Mouse (Mus musculus) midbrain, embryonic 10.5 days (tissue): ENCODE data around the gene Tmem106c. TPM values are rescaled to one million over a fixed set of nuclear protein-coding genes. Genes with fewer than 3 reads are reported as not detected.

Experiments used
- DNase-seq: peaks from one replicate; pipeline ENCODE4 v3.0.0-alpha.2; 2017; ENCODE audit warnings: low spot score
- H3K27ac ChIP-seq: fragments of 300-500 bp; sonication (generic); replicated peaks from 2 replicates; pipeline ENCODE4 v1.5.1; 2016; ENCODE audit warnings: mild to moderate bottlenecking
- H3K27me3 ChIP-seq: fragments of 300-500 bp; sonication (generic); 2 replicates; pipeline ENCODE4 v1.6.1; 2016; ENCODE audit warnings: low read depth, mild to moderate bottlenecking; ENCODE audit not compliant: poor library complexity, severe bottlenecking
- H3K36me3 ChIP-seq: fragments of 300-500 bp; sonication (generic); 2 replicates; pipeline ENCODE4 v1.6.1; 2016; ENCODE audit warnings: mild to moderate bottlenecking, moderate library complexity
- H3K4me1 ChIP-seq: fragments of 300-500 bp; sonication (generic); 2 replicates; pipeline ENCODE4 v1.6.1; 2016
- H3K4me3 ChIP-seq: fragments of 300-500 bp; sonication (generic); 2 replicates; pipeline ENCODE4 v1.5.1; 2016; ENCODE audit warnings: mild to moderate bottlenecking, moderate library complexity
- H3K9me3 ChIP-seq: fragments of 300-500 bp; sonication (generic); replicated peaks from 2 replicates; pipeline ENCODE4 v1.6.1; 2016; ENCODE audit warnings: mild to moderate bottlenecking
- WGBS: fragments of 180-500 bp; shearing (Covaris S2); methylation state at CpG from one replicate; pipeline ENCODE4 v1.1.7; 2016; 5-methylcytosine and 5-hydroxymethylcytosine counted together
- polyA plus RNA-seq: library from polyadenylated mRNA; unstranded; fragments of >200 nt; fragmentation: Nextera tagmentation; extraction: Ambion mirVana; gene quantifications from 2 replicates; pipeline ENCODE4 v1.2.1, GENCODE M21; 2016

Gene Tmem106c
- 55.6 and 61.1 TPM in 2 replicates for polyA plus RNA-seq

DNA sequence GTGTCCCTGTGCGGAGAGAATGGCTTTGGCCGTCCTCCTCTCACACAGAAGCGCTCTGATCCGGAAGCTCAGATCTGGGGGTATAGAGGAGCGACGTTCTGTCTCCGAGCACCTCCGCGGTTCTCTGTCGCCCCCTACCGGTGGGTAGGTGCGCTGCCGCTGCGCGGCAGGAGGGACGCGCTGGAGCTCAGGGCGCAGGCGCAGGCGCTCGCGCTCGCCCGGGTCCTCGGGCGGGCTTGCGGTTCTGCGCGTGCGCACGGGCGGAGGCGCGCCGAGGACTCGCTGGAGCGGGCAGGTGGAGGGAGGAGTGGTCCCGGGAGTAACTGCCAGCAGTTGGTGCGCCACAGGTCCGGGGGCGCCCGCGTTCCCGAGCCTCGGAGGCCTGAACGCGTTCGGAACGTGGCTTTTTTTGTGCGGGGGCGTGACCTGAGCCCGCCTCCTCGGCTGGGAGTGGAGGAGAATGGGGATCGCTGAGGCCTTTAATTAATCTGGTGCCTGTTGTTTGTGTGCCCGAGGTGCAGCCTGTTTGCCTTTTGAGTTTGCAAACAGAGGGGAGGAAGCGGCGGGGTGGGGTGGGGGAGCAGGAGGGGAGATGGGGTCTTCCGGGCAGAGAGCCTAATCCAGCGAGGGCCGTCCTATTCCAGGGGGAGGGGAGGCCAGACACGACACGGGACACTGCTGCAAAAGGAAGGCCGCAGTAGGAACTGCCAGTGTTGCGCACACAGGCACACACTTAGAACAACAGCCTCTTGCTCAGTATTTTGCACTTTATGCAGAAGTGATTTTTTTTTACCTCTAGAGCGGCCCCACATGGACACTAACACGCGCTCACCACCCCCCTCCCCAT is at the start of gene Tmem106c:
Gene Tmem106c (plus strand): TSS at position 212 of the 847 bp plus-strand sequence.
- DNase-seq, result peak; percentile 95
- WGBS, result under 1% methylated on average over 67 of the region's 67 CpGs
- no peaks in the 10 kb centered on the region for H3K27me3 ChIP-seq
- peaks cover 7% of the 10 kb centered on the region for H3K36me3 ChIP-seq
- peak within 1 kb of the TSS; percentile 61 for H3K4me3 ChIP-seq
- H3K27ac ChIP-seq, result peak within 1 kb of the TSS; percentile 91
- no peaks in the 10 kb centered on the region for H3K9me3 ChIP-seq
- peaks cover 29% of the 10 kb centered on the region for H3K4me1 ChIP-seq

DNA sequence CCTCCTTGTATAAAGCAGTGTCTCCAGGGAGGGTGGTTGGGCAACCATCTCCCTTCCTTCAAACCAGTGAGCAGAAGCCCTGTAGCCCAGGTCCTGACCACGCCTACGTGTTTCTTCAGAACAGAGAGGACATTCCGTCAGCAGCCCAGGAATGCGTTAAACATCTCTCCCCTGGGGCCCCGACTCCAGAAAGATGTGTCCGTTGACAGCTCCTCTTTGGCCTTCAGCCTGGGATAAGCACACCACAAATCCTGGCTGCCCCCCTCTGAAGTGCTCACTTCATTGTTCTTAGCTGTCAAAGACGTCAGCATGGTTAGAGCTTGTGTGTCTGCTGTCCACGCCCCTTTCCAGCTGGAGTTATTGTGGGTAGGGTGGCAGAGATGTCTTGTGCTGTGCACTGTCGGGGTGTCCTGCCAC is 49.7 kb upstream of the Tmem106c start:
- no peaks in the 10 kb centered on the region for H3K9me3 ChIP-seq
- peak; percentile 66 for DNase-seq
- H3K4me1 ChIP-seq, result peaks cover 20% of the 10 kb centered on the region
- H3K36me3 ChIP-seq, result no peaks in the 10 kb centered on the region
- peak overlapping the region; percentile 47; the same call in 1 of the 2 replicates for H3K27ac ChIP-seq
- WGBS, result 23% methylated on average over 9 of the region's 9 CpGs
- peaks cover 24% of the 10 kb centered on the region for H3K27me3 ChIP-seq
- H3K4me3 ChIP-seq, result peak overlapping the region; percentile 34

DNA sequence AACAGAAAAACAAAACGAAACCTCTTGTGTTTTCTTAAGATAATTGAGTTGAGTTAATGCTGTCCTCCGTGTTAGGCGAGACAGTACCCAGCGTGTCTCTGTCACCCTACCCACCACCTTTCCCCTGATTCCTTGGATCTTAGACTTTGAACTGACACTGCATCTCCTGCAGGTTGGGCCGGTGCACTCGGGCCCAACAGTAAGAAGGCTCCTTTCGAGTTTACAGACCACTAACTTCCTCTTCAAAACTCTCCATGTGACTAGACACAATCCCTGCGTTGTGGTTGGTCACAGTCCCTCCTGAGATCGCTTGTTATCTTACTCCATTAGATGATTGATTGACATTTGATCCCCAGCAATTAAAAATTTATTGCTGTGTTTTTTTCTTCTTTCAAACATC is 46.0 kb upstream of the Tmem106c start:
- Histone ChIP-seq H3K36me3 (no peaks in the 10 kb centered on the region), H3K27me3 (no peaks in the 10 kb centered on the region), H3K9me3 (no peaks in the 10 kb centered on the region), H3K27ac (no peak overlapping the region), H3K4me3 (no peak overlapping the region), H3K4me1 (peaks cover 20% of the 10 kb centered on the region)
- no peak for DNase-seq
- WGBS, result 84% methylated on average over 9 of the region's 9 CpGs

DNA sequence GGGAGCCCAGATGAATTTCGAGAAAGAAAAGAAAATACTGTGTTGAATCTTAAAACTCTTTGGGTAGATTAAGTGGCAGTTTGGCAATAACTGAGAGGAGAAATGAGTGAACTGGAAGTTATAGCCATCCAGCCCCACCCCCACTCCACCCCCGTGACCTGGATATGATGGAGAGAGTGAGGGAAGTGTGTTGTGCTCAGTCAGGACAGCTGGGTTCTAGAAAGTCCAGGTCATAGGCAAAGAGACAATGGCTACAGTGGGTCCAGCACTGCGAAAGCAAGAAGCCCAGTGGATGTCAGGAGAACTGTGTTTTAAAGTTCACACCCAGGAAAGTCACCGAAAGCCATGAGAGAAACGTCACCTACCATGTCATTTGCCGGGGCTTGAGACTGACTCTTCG is 44.8 kb upstream of the Tmem106c start:
- 90% methylated on average over 7 of the region's 7 CpGs for WGBS

DNA sequence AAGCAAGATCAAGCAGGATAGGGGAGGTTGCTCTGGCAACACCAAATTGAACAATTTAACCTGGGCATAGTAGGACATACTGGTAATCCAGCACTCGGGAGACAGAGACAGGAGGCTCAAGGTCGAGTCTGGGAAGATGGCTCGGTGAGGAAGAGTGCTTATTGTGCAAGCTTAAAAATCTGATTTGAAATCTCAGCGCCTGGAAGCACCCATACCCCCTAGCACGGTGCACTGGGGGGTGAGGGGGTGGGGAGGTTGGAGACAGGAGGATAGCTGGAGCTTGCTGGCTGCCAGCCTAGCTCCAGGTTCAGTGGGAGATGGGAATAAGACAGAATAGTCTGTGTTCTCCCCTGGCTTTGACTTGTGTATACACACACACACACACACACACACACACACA is 43.7 kb upstream of the Tmem106c start:
- WGBS, result 67% methylated on average over 5 of the region's 5 CpGs
- Histone ChIP-seq H3K27me3 (no peaks in the 10 kb centered on the region), H3K36me3 (no peaks in the 10 kb centered on the region)

More for the DNA sequence above, 44.8 kb upstream of the Tmem106c start:
- no peak for DNase-seq
- Histone ChIP-seq H3K27ac (no peak overlapping the region), H3K9me3 (no peaks in the 10 kb centered on the region), H3K36me3 (no peaks in the 10 kb centered on the region), H3K4me1 (peaks cover 10% of the 10 kb centered on the region), H3K27me3 (no peaks in the 10 kb centered on the region), H3K4me3 (no peak overlapping the region)

DNA sequence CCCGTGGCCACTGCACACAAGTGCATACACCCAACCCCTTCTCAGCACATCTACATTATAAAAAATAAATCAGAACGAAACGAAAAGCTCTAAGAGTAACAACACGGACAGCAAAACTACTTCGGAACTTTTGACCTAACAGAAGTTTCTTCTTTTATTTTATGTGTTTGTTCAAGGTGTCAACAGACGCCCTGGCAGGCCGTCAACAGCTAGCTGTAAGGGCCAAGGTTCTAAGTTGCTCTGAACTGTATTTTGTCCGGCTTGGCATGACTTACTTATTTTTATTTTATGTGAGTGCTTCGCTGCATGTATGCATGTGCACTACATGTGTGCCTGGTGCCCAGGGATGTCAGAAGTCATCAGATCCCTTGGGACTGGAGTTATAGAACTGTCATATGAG is 42.2 kb upstream of the Tmem106c start:
- WGBS, result 93% methylated on average over 9 of the region's 9 CpGs
- no peak for DNase-seq

More for the DNA sequence above, 43.7 kb upstream of the Tmem106c start:
- Histone ChIP-seq H3K27ac (no peak overlapping the region), H3K9me3 (no peaks in the 10 kb centered on the region), H3K4me1 (no peaks in the 10 kb centered on the region), H3K4me3 (no peak overlapping the region)
- DNase-seq, result no peak

DNA sequence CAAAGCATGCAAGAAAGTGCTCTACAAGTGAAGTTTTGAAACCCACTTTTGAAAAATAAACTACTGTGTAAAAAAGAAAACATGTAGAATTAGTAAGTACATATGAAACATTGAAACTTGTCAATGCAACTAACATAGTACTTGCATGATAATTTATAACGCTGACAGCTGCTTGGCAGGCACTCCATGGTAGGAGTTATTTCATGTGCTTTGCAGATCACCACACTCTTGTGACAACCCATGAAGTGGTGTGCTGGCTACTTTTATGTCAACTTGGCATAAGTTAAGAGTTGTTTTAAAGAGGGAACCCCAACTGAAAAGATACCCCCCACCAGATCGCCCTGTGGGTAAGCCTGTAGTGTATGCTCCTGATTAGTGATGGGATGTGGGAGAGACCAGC is 41.6 kb upstream of the Tmem106c start:
- H3K4me1 ChIP-seq, result no peaks in the 10 kb centered on the region
- no peaks in the 10 kb centered on the region for H3K9me3 ChIP-seq
- no peaks in the 10 kb centered on the region for H3K36me3 ChIP-seq
- no peak overlapping the region for H3K27ac ChIP-seq
- DNase-seq, result no peak
- H3K27me3 ChIP-seq, result no peaks in the 10 kb centered on the region
- WGBS, result 95% methylated on average over 2 of the region's 2 CpGs
- H3K4me3 ChIP-seq, result no peak overlapping the region

More for the DNA sequence above, 42.2 kb upstream of the Tmem106c start:
- H3K27me3 ChIP-seq, result no peaks in the 10 kb centered on the region
- H3K36me3 ChIP-seq, result no peaks in the 10 kb centered on the region
- no peaks in the 10 kb centered on the region for H3K4me1 ChIP-seq
- no peaks in the 10 kb centered on the region for H3K9me3 ChIP-seq
- no peak overlapping the region for H3K27ac ChIP-seq
- no peak overlapping the region for H3K4me3 ChIP-seq

DNA sequence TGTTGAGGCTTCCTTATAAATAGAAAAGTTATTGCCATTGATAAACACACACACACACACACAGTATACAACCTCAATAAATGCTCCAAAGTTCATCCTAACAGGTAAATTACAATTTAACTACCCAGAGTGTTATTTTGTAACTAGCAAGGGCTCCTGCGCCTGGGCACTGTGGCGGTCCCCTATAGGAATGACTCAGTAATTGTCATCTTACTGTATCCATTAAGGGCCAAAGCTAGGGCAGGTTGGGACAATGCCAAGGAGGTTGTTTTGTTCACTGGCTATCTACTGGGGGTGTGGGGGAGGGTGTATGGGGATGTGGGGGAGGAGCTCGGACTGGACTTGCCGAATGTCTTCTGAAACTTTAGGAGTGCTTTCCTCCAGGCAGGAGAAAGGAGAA is 37.0 kb upstream of the Tmem106c start:
- no peak for DNase-seq

DNA sequence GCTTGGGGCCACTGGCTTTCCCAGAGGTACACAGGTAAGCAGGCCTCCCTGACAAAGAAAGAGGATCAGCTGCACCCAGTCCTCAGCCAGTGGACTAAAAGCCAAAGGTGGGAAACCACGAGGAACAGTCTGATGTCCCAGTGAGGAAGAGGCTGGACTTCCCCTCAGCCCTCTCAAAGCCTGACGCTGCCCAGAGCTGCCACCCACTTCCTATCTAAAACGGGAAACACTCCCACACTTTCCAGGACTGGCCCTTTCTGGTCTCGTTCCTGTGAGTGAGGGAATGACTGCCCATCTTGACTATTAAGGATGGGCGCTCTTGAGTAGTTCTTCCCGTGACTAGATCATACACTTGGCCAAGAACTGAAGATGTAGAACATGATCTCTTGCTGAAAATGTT is 36.2 kb upstream of the Tmem106c start:
- no peaks in the 10 kb centered on the region for H3K36me3 ChIP-seq
- H3K27me3 ChIP-seq, result no peaks in the 10 kb centered on the region
- no peaks in the 10 kb centered on the region for H3K9me3 ChIP-seq
- no peaks in the 10 kb centered on the region for H3K4me1 ChIP-seq
- no peak overlapping the region for H3K4me3 ChIP-seq
- H3K27ac ChIP-seq, result no peak overlapping the region
- 80% methylated on average over 6 of the region's 6 CpGs for WGBS
- DNase-seq, result no peak

More for the DNA sequence above, 37.0 kb upstream of the Tmem106c start:
- no peaks in the 10 kb centered on the region for H3K36me3 ChIP-seq
- H3K27ac ChIP-seq, result no peak overlapping the region
- WGBS, result 81% methylated on average over 4 of the region's 4 CpGs
- H3K27me3 ChIP-seq, result no peaks in the 10 kb centered on the region
- H3K4me1 ChIP-seq, result no peaks in the 10 kb centered on the region
- no peaks in the 10 kb centered on the region for H3K9me3 ChIP-seq
- H3K4me3 ChIP-seq, result no peak overlapping the region

DNA sequence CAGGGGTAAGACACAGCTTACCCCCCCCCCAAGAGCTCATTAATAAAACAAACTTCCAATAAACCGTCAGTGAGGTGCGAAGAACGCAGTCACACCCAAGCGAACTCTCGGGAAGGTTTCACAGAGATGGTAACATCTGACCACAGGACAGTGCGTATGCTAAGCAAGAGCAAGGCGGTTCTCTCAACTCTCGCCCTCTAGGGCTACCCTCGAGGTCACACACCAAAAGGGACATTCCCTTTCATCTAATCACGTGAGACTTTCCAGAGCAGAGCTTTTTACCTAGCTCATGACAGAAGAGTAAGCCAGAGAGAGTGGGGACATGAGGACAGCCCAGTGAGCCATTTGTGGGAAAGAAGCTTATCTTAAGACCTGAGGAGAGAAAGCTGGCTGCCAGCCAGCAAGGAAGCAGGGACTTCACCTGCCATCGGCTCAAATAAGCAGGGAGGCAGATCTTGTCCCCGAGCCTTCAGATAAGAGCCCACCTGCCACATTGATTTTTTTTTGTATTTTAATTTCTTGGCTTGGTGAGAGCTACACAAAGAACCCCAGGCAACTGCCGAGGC is 34.7 kb upstream of the Tmem106c start:
- Histone ChIP-seq H3K27me3 (no peaks in the 10 kb centered on the region), H3K4me1 (no peaks in the 10 kb centered on the region), H3K36me3 (no peaks in the 10 kb centered on the region), H3K27ac (no peak overlapping the region), H3K4me3 (no peak overlapping the region), H3K9me3 (no peaks in the 10 kb centered on the region)
- no peak for DNase-seq
- WGBS, result 68% methylated on average over 13 of the region's 13 CpGs

DNA sequence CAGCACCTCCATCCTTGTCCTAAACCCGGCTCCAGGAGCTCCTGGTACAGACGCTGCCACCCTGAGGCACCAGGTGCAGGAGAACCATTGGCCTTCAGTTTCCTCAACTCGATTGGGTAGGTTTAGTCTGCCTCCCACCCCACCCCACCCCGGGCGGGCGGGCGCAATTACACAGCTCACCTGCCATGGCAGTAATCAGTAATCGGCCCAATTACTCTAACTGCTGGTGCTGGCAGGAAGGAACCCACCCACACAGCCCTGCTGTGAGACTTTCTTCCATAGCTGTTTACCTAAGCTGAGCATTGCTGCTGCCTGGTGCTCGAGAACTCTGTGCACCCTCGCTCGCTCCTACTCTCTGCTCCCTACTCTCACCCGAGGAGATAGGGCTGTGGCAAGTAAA is 31.6 kb upstream of the Tmem106c start:
- no peaks in the 10 kb centered on the region for H3K9me3 ChIP-seq
- no peak overlapping the region for H3K4me3 ChIP-seq
- no peaks in the 10 kb centered on the region for H3K27me3 ChIP-seq
- no peak for DNase-seq
- WGBS, result 91% methylated on average over 12 of the region's 12 CpGs
- no peaks in the 10 kb centered on the region for H3K4me1 ChIP-seq
- no peaks in the 10 kb centered on the region for H3K36me3 ChIP-seq
- H3K27ac ChIP-seq, result no peak overlapping the region

DNA sequence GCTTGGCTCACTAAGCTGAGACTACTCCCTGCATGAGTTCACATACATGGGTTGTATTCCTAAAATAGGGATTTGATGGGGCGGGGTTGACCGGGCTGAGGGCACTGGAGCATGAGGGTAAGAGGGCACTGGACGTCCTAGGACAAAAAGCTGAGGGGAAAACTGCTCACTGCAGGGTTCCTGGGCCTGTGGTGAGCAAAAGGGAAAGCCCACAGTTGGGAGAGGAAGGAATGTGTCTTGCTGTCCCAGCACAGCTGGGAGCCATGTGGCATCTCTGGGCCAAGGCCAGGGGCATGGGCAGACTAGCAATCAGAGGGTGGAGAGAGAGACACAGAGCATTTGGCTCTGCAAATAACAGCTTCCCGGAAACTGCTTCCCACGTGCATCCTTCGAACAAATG is 25.4 kb upstream of the Tmem106c start:
- Histone ChIP-seq H3K4me1 (peaks cover 7% of the 10 kb centered on the region; the same call in 1 of the 2 replicates), H3K4me3 (no peak overlapping the region), H3K27ac (no peak overlapping the region), H3K9me3 (no peaks in the 10 kb centered on the region), H3K27me3 (no peaks in the 10 kb centered on the region), H3K36me3 (no peaks in the 10 kb centered on the region)
- 52% methylated on average over 6 of the region's 6 CpGs for WGBS
- no peak for DNase-seq

DNA sequence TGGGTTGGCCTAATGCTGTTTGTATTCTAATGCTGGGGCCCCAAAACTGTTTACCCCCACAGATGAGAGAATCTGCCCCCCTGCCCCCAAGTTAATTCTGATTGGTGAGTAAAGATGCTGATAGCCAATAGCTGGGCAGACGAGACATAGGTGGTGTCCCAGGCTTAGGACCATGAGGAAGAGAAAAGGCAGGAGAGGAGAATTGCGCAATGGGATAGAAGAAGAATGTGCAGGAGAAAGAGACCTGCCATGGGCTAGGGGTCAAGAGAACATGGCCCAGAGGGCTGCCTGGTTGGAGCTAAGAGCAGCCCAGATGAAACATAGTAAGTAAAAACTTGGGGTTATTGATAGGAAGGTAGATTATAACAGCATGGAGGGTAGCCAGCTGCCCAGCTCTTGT is 23.9 kb upstream of the Tmem106c start:
- no peaks in the 10 kb centered on the region for H3K9me3 ChIP-seq
- no peak overlapping the region for H3K27ac ChIP-seq
- no peak overlapping the region for H3K4me3 ChIP-seq
- 80% methylated on average over 2 of the region's 2 CpGs for WGBS
- peaks cover 7% of the 10 kb centered on the region; the same call in 1 of the 2 replicates for H3K4me1 ChIP-seq
- no peak for DNase-seq
- H3K36me3 ChIP-seq, result no peaks in the 10 kb centered on the region
- no peaks in the 10 kb centered on the region for H3K27me3 ChIP-seq
